Mouse (Mus musculus): ENCODE measurements at regions not wholly inside any gene's neighbourhood (a gene's known extent, or its start where the extent isn't known, plus 50 kb on each side); places are given as distances from the start of the nearest gene placed in this dataset.

DNA sequence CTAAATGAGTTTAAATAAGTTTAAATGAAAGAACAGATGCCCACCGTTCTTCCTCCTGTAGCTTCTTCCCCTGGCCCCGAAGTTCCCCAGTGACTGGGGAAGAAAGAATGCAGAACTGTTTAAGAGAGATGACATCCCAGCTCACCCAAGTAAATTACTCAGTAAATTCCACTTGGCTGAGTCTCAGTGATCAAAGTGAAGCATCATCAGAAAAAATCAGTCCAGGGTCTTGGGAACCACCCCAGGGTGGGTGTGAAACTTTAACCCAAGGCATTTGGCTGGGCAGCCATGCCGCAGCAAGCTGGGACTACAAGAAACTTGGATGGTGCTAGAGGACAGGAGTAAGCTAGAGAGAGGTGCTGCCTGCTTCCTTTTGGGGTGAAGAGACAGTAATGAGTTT is 133.9 kb downstream of the Emx2 start:
- Histone ChIP-seq H3K4me3 (no peak overlapping the region), H3K27ac (no peak overlapping the region)
- DNase-seq, result no peak
- intact Hi-C loops (cut with DNase I), result no loop called here
- TF ChIP-seq CTCF (IDR thresholded peaks at IDR 0.05), result no peak

DNA sequence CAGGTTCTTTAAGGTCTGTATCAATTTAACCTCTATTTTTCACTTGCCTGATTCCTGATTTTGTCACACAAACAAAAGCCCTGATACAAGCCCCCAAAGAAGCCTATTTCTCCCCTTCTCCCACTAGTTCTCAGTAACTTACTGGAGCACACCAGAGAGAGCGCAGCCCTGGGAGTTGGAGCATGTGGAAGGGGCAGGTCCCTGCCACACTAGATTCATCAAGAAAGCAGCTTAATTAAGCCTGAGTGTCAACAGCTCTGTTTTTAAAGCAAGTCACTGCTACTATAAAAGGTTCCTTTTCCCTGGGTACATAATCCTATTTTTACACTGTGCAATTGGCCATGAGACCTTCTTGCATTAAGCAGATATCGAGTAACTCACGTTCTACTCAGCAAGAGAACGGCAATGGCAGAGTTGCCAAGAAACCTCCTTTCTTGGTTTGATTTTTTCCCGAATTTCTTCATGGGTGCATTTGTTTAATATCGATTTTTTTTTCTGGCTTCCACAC is 166.2 kb downstream of the Emx2 start:
- Histone ChIP-seq H3K4me3 (no peak overlapping the region), H3K27ac (no peak overlapping the region)
- no peak for TF ChIP-seq CTCF (IDR thresholded peaks at IDR 0.05)
- intact Hi-C loops (cut with DNase I), result no loop called here
- DNase-seq, result no peak

DNA sequence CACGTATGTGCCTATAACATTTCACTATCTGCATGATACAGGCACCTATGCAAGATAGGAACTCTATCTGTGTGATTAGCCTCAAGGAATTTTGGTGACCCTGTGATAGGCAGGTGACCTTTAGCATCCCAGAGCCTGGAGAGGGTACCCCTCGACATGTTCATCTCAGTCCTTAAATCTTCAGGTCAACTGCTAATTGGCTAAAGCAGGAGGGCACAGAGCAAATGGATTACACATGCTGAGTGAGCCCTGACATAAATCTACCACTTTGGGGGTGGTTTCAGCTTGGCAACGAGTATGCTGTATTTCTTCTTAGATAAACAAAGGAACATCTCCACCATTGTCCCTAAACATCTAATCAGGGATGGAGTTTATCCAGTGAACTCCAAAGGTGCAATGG is 169.5 kb downstream of the Emx2 start:
- Histone ChIP-seq H3K4me3 (no peak overlapping the region), H3K27ac (no peak overlapping the region)
- intact Hi-C loops (cut with DNase I), result no loop called here
- TF ChIP-seq CTCF (IDR thresholded peaks at IDR 0.05), result no peak
- DNase-seq, result no peak

DNA sequence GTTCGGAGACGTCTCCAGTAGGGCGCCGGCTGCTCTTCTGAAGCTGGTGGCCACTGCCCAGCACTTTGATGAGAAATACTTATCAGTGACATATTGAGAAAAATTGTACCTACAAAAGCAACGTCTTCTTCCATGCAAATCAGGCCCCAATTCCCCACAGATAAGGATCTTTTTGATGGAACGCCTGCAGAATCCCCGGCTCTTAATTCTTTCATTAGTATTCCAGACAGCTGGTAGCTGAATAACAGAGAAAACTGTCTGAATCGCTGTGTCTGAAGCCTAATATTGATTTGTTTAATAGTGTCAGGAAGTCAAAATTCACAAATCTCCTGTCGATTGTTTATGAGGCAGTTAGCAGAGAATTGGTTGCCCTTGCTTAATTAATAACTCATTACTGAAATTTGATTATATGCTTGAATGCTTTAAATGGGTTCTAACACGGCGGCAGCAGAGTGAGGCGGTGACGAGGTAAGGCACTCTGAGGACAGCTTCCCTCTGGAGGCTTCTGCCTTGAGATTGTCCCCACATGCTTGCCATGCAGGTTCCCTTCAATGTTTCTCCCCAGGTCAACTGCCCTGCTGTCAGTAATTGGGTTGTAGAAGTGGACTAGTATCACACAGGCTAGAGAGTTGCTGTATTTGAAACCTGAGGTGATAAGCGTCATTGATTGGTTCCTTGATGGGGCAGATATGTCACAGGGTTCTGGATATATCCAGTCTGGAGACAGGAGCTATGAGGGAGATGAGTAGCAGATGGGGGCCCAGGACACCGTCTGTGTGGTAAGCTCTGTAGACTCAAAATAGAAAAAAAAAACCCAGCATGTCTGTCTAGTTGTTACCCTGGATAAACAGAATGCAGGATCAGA is 170.4 kb downstream of the Emx2 start:
- DNase-seq, result no peak
- no peak for TF ChIP-seq CTCF (IDR thresholded peaks at IDR 0.05)
- Histone ChIP-seq H3K4me3 (no peak overlapping the region), H3K27ac (no peak overlapping the region)
- intact Hi-C loops (cut with DNase I), result no loop called here

DNA sequence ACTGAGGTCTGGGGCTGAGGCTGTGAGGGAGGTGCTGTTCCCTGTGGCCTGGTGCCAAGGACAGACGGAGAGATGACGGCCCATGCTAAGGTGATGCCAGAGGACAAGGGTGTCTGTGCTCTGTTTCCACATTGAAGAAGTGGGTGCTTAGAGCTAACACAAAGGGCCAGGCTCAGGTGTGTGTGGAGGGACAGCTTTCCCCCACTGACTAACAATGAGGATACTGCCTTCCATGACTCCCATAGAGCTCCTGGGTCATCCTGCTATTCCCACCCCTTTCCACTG is 170.9 kb downstream of the Emx2 start:
- Histone ChIP-seq H3K4me3 (no peak overlapping the region), H3K27ac (no peak overlapping the region)
- intact Hi-C loops (cut with DNase I), result no loop called here
- DNase-seq, result no peak
- no peak for TF ChIP-seq CTCF (IDR thresholded peaks at IDR 0.05)

DNA sequence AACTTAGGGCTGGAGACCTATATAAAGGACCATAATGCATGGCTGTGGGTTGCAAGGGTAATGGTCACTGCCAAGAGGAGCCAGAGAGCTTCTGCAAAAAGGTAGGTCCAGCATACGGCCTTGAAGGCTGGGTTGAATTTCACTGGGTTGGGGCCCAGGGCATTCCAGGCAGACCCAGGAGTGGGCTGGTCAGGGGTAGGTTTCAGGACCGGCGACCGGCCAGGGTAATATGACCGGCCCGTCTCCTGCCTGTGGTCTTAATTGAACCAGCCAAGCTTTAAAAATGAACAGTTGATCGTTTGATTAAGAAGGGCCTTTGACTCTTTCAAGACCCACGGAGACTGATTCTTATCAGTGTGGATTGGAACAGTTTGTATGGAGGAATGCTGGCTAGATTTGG is 171.9 kb downstream of the Emx2 start:
- intact Hi-C loops (cut with DNase I), result no loop called here
- H3K4me3 ChIP-seq, result no peak overlapping the region
- TF ChIP-seq CTCF (IDR thresholded peaks at IDR 0.05), result no peak
- DNase-seq, result no peak
- H3K27ac ChIP-seq, result no peak overlapping the region

DNA sequence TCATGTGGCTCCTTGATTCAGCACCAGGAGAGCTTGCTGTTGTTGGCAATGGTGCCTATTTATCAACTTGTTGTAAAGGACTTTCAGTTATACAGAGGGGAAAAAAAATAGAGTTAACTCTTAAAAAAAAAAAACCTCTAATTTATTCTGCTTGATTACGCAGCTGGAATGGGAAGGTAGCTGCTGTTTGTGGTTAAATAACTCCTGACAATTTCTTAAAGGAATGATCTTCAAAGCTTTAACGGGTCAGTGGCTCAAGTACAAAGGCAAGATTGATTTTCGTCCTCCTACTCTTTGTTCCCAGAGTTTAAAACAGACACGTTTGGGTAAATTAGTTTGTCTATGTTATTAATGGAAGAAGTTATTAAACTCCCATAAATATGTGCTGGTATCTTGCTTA is 172.5 kb downstream of the Emx2 start:
- no peak for DNase-seq
- Histone ChIP-seq H3K4me3 (no peak overlapping the region), H3K27ac (no peak overlapping the region)
- no peak for TF ChIP-seq CTCF (IDR thresholded peaks at IDR 0.05)
- intact Hi-C loops (cut with DNase I), result no loop called here

DNA sequence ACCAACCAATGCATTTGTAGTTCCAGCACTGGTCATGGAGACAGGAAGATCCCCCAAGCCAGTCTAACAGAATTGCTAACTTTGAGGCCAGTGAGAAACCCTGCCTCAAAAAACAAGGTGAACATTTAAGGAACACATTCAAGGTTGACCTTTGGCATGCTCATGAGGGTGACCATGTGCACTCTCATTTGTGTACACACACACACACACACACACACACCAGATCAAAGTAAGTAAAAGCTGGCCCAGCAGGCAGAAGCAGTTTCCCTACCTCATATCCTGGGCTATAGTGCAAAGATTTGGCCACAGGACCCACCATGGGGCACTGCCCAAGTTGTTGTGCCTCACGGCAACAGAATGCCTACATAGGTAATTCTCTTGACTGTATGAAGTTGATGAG is 173.4 kb downstream of the Emx2 start:
- no peak for TF ChIP-seq CTCF (IDR thresholded peaks at IDR 0.05)
- intact Hi-C loops (cut with DNase I), result no loop called here

DNA sequence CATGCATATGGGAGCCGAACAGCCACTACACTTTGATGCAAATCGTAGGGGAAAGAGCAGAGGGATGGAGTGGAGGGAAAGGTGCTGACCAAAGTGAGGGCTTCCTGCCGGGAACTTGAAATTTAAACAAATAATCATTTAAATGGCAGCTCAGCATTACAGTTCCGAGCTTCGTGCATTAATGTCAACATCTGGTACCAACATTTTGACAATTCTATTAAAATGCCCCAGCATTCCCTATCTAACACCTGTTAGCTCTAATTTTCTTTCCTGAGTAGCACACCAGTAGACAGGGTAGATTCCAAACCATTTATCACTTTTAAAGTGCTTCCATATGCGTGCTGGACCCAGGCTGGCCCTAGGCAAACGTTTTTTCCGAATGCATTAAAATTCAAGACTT is 178.1 kb downstream of the Emx2 start:
- H3K27ac ChIP-seq, result no peak overlapping the region
- TF ChIP-seq CTCF (IDR thresholded peaks at IDR 0.05), result no peak
- no peak for DNase-seq
- H3K4me3 ChIP-seq, result no peak overlapping the region
- intact Hi-C loops (cut with DNase I), result no loop called here

More for the DNA sequence above, 173.4 kb downstream of the Emx2 start:
- no peak for DNase-seq
- H3K27ac ChIP-seq, result no peak overlapping the region
- H3K4me3 ChIP-seq, result no peak overlapping the region

DNA sequence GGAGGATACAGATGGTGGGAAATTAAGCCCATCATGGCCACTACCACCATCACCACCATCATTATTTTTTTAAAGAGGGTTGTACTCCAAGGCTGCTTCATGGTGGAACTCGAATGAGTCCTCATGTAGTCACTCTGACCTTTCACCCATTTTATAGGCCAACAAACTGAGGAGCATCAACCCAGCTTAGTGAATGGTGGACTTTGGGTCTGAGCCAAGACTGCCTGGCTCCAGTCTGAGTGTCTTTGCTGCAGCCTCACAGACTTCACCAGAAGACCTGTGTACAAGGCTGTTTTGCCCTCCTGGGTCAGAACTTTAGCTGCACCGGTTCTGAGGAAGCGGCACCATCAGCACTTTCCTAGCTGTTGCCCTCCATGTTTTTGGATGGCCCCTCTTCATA is 184.4 kb downstream of the Emx2 start:
- no peak for TF ChIP-seq CTCF (IDR thresholded peaks at IDR 0.05)
- intact Hi-C loops (cut with DNase I), result no loop called here

DNA sequence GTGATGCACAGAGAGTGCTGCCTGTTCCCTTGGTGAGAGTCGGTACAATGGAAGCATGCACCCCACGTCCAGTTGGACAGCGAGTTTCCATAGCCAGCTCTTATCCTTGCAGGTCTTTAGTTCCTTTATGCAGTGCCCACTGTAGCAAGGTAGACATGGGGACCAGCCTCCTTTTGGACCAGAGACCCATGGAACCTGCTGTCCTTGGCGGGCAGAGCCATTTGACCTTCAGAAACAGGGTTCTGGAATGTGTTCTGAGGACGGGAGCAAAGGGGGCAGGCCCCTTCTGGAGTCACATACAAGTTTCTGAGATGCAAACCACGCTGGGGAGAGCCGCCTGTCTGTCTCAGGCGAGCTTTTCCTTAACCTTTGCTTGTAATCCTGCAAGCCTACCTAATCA is 188.1 kb downstream of the Emx2 start:
- H3K4me3 ChIP-seq, result no peak overlapping the region
- DNase-seq, result no peak
- intact Hi-C loops (cut with DNase I), result no loop called here
- H3K27ac ChIP-seq, result no peak overlapping the region
- no peak for TF ChIP-seq CTCF (IDR thresholded peaks at IDR 0.05)

More for the DNA sequence above, 184.4 kb downstream of the Emx2 start:
- Histone ChIP-seq H3K4me3 (no peak overlapping the region), H3K27ac (no peak overlapping the region)
- no peak for DNase-seq

DNA sequence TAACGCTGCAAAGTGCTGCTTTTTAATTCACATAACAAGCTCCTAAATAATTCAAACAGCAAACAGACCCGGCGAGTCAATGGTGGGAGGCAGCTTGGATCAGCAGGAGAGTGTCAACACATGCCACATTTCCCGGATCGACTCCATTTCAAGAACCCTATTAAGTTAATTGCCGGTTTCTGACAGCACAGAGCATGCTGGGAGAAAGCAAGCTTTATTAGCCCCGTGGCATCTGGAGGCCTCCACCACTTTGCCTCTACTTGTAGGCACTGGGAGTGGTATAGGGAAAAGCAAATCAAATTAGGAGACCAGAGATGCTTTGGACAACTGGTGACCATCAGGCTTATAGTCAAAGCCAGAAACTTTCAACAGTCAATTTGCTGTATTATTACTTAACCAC is 188.5 kb downstream of the Emx2 start:
- no peak for TF ChIP-seq CTCF (IDR thresholded peaks at IDR 0.05)
- no peak overlapping the region for H3K4me3 ChIP-seq
- no peak for DNase-seq
- H3K27ac ChIP-seq, result no peak overlapping the region
- intact Hi-C loops (cut with DNase I), result no loop called here

DNA sequence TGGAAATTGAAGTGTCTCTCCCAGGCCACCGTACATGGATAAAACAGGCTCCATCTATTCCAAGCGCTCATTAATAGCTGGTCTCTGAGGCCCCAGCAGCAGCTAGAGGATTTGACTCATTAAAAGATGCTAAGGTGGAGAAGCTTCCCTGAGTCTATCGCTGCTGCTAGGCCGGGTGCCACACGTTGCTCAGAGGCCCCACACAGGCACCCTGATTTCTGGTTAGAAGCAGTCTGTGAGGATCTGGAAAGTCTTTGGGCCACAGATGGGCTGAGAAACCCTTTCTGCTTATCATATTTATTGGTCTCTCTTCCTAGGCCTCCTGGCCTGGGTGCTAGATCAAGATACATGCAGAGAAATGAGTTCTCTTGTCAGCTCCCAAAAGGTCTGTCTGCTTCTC is 191.2 kb downstream of the Emx2 start:
- DNase-seq, result no peak
- H3K27ac ChIP-seq, result no peak overlapping the region
- no peak for TF ChIP-seq CTCF (IDR thresholded peaks at IDR 0.05)
- intact Hi-C loops (cut with DNase I), result no loop called here
- H3K4me3 ChIP-seq, result no peak overlapping the region

DNA sequence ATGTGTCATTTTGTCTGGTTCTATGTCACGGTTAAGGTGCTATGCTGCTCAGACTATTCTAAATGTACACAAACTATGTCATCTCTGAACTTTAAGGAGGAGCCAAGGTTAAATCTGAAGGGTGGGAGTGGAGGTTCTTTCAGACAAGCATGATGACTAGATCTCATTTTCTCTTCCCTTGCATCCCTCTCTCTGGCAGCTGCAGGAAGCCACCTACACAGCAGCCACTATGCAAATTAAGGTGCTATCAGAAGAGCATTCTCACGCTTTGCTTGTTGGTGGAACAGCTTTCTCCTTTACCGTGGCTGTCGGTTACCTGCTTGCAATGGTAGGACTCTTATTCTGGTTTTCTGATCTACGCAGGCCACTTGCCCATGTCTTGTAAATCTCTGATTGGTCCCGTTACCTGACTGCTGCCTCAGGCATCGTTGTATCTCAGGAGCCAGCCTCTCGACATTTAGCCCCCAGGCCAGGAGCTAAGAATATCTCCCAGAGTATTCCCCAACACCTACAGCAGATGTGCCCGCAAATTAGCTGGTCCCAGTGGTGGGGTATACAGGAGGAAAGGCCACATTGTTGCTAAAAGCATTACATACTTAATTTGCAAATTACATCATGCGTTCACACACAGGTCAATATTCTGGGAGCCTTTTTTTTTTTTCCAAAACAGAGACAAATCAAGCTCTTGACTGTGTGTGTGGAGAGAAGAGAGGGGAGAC is 192.6 kb downstream of the Emx2 start:
- no peak for TF ChIP-seq CTCF (IDR thresholded peaks at IDR 0.05)
- no peak overlapping the region for H3K27ac ChIP-seq
- no peak overlapping the region for H3K4me3 ChIP-seq
- no peak for DNase-seq
- intact Hi-C loops (cut with DNase I), result no loop called here

All from gastrocnemius, adult 2 months (tissue).